Mouse (Mus musculus): ENCODE measurements around the gene Ist1.

GRCm38 (mm10) chr8:109714961-109715360 lies 21.9 kb upstream of the Ist1 start:
- TF ChIP-seq CTCF (IDR thresholded peaks at IDR 0.05; ENCODE audit: low read depth, low read length): no peak
- no peak for TF ChIP-seq POLR2A (IDR thresholded peaks at IDR 0.05; ENCODE audit: borderline replicate concordance, low read depth, low read length)

Data from bone marrow macrophage, adult 2 months (primary cell).